Mouse (Mus musculus): ENCODE results near the gene Arl8a. TPM values are rescaled to one million over a fixed set of nuclear protein-coding genes. Genes with fewer than 3 reads are reported as not detected.

Gene Arl8a
- total RNA-seq, 2 experiments from 2014 or later: 307 to 334 TPM

- no peak for DNase-seq (ENCODE audit: low spot score in 2 of 2)
Observed at GRCm38 (mm10) chr1:135132893-135133369, 13.7 kb upstream of the Arl8a start.

- DNase-seq (ENCODE audit: low spot score in 2 of 2): no peak
Observed at GRCm38 (mm10) chr1:135133678-135134435, 12.8 kb upstream of the Arl8a start.

DNA sequence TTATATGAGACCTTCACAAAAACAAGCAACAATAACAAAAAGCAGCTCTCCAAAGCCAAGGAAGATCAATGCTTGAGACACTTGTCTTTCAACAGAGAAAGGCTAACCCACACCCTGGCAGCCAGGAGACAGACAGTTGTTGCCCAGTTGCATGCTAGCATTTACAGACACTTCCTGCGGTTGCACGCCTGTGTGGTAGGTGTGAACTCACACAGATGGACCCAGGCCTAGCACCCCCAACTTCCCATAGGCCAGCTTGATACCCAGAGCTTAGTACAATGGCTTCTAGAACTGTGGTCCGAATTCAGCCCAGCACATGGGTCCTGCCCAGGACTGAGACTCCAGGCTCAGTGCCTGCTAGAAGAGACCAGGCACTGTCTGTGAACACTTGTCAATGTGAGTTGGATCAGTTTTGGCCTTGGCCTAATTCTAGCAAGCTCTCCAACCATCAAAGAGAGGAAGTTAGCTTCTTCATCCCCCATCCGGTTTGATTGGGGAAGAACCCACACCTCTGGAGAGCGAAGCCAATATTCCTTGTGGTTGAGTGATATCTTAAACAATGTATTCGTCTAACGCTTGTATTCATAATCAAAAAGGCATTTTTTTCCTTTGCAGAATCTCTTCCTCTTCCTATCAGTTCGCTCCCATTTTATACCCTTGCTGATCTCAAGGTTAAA is 11.4 kb upstream of the Arl8a start:
- no peak for DNase-seq (ENCODE audit: low spot score in 2 of 2)

DNA sequence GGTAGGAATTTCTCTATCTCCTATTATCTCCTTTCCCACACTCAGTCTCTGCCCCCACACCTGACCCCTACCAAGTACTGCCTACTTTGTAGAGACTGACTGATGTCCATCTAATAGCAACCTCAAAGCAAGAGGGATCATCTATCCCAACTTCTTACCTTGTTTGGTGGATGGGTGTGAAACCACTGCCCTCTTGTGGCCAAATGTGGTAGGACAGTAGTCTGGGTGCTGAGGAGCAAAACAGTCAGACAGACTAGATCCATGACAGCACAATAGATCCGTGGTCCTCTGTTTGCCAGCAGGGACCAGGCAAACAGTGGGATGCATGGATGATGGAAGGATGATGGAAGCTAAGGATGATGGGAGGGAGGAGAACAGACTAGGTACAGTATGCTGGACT is 10.1 kb upstream of the Arl8a start:
- DNase-seq (ENCODE audit: low spot score in 2 of 2): peak; percentile 65 to 75

GRCm38 (mm10) chr1:135139906-135140305 is 6.7 kb upstream of the Arl8a start:
- DNase-seq (ENCODE audit: low spot score in 2 of 2): no peak

- no peak for DNase-seq (ENCODE audit: low spot score in 2 of 2)
Observed at GRCm38 (mm10) chr1:135142452-135142851, 4.2 kb upstream of the Arl8a start.

DNA sequence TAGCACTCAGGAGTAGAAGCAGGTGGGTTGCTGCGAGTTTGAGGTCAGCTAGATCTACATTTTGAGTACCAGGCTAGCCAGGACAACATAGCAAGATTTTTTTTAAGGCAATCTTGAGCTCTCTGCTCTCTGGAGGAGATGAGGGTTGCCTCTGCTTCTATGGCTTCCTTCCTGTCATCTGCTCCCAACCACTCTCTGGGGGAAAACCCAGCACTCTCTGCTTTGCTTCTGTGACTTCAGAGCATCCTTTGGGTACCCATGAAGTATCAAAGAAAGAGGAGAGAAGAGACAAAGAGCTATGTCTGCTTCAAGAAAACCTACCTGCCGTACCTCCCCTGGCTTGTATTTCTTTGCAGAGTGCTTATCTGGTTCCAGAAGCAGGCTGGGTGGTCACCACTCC is 2.7 kb upstream of the Arl8a start:
- no peak for DNase-seq (ENCODE audit: low spot score in 2 of 2)

GRCm38 (mm10) chr1:135146946-135147701 is 500 bp downstream of the Arl8a start:
- peak; percentile 85 to 87 for DNase-seq (ENCODE audit: low spot score in 2 of 2)

DNA sequence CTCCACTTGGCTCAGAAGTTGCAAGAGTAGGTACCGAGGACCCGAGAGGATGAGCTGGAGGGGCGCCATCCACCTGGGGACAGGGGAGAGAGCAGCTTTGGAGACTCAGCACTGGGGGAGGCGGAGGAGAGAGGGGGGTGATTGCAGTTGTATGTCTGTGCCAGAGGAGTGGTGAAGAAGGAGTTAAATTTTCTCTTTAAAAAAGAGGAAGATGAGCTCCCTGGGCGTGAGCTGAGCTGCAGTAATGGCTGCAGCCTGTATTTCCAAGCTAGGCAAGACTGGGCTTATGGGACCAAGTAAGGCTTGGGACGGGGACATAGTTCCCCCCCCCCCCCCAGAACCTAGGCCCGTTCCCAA is 1.1 kb downstream of the Arl8a start:
- DNase-seq (ENCODE audit: low spot score in 2 of 2): no peak

GRCm38 (mm10) chr1:135148476-135148875 is 1.9 kb downstream of the Arl8a start:
- no peak for DNase-seq (ENCODE audit: low spot score in 2 of 2)

DNA sequence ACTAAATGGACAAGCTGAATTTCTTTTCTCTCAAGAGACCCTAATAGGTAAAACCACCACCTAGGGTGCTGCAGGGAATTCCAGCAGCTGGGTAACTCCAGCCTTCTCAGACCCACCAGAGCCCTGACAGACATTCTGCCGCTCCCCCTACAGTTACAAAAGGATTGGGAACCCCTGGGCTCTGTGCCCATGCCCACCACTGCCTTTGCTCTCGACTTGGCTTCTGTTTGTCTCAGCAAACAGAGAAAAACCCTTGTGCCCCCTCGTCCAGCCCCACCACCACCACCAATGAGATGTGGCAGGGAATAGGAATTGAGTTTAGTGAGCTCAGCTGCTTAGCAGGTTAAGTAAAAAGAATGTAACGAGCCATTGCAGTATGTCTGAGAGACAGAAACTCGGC is 2.4 kb downstream of the Arl8a start:
- DNase-seq (ENCODE audit: low spot score in 2 of 2): peak in 1 of 2 experiments; percentile 40

DNA sequence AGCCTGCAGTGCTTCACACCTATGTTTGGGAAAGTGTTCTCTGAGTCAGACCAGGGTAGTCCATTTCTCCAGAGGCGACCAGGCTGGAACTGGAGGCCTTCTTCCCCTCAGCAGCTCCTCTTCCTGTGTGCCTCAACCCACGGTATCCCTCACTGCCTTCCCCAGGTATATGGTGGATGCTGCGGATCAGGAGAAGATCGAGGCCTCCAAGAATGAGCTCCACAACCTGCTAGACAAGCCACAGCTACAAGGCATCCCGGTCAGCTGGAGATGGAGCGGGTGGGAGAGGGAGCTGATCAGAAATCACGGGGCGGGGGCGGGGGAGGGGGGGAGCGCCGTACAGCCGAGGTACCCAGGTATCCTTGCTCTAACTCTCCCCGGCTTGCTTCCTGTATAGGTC is 7.4 kb downstream of the Arl8a start:
- no peak for DNase-seq (ENCODE audit: low spot score in 2 of 2)

GRCm38 (mm10) chr1:135154411-135154959 is 7.9 kb downstream of the Arl8a start:
- DNase-seq (ENCODE audit: low spot score in 2 of 2): peak; percentile 82 to 92

DNA sequence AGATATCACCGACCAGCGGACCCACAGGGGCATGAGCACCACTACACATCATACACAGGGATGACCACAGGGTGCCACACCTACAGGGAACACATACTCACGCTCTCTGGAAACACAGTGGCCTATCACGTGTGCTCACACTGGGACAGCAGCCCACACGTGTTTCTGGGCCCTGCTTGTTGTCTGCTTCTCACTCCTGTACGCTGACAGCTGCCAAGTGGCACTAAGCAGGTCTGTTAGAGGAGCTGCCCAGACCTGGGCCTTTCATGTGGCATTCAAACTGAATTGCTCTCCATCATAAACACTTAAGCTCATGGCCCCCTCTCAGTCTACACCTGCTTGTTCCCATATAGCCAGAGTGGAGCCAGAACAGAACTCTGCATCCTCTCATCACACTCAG is 9.7 kb downstream of the Arl8a start:
- no peak for DNase-seq (ENCODE audit: low spot score in 2 of 2)

- DNase-seq (ENCODE audit: low spot score in 2 of 2): peak; percentile 63 to 89
Observed at GRCm38 (mm10) chr1:135158633-135159032, 12.0 kb downstream of the Arl8a start.

DNA sequence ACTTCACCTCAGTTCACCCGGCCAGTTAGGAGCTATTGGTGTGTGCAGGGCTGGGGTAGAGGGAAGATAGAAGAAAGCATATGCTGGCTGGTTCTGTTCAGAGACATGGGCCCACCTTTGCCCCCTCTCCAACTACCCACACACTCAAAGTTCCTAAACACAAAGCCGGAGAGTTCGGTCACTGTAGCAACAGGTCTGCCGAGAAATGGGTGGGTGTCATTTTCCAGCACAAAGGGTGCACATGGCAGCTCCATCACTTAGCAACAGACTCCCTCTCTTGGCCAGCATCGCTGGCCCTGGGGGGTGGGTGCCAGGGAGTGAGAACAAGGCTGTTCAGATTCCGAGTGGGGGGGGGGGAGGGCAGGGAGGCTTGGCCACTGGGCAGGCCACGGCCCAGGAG is 12.4 kb downstream of the Arl8a start:
- peak; percentile 72 to 87 for DNase-seq (ENCODE audit: low spot score in 2 of 2)

GRCm38 (mm10) chr1:135159556-135160123 is 13.0 kb downstream of the Arl8a start:
- peak in 1 of 2 experiments; percentile 49 for DNase-seq (ENCODE audit: low spot score in 2 of 2)

DNA sequence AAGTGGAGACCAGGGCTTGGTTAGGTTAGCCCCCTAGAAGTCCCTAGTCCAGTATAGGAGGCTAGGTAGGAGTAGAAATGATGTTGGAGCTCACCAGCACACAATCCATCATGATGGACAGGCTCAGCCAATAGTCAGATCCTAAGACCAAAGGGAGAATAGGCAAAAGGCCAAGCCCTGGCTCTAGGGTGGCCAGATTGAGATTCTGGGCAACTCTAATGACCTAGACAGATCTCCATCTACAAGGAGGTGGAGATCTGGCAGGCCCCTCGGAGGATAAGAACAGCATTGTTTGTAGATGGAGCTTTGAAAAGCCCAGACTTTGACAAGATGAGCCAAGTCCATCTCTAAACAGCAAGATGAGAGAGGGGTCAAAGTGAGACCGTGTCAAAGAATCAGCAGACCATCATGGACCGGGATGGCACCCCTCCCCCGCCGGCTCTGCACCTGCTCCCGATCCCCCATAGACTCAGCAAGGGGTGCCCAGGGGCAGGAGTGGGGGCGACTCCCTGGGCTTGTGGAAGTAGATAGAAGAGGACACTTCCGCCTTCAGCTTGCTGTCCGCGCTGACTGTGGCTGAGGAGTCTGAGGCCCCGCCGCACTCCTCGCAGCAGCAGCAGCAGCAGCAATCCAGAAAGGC is 13.9 kb downstream of the Arl8a start:
- DNase-seq (ENCODE audit: low spot score in 2 of 2): peak in 1 of 2 experiments; percentile 60

DNA sequence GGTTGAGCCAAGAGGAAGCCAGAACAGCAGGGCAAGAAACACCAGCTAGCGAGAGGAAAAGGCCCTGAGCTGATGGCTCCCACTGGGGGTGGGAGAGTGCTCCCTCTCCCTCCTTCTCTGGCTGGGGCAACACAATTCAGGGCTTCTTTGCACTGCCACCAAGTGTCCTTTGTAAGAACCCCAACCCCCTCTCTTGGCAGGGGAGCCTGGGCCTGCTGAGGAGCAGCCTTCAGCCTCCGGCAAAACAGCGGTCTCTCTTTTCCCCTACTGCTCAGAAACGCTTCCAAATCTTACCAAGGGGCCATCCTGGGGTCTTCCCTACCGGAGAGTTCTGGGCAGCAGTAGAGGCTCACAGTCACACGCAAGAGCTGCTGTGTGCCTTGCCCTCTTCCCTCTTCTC is 16.1 kb downstream of the Arl8a start:
- peak; percentile 64 to 89 for DNase-seq (ENCODE audit: low spot score in 2 of 2)

DNA sequence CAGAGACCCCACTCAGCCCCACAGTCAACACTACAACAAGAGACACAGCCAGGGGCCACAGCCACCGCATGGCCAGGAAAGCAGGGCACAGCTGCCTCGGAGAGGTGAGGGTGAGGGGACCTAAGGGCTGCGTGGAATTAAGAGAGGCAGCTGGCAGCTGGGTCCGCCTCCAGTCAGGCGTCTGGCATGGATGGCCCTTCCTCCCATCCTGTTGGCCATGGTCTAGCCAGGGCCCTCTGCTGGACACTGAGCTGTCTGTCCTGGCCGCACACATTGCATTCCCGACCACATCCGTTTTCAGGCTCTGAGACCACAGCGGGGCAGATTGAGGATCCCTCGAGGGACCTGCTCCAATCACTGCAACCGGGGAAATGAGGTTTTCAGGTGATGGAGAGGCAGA is 20.8 kb downstream of the Arl8a start, which contains the start of gene Gpr37l1:
Gene Gpr37l1, minus strand, starts transcription at position 247 of the 400 bp plus-strand sequence.
- DNase-seq (ENCODE audit: low spot score in 2 of 2): peak; percentile 53 to 73
